Mouse (Mus musculus) G1E (cell line): ENCODE data around the gene Bco2. TPM values are rescaled to one million over a fixed set of nuclear protein-coding genes. Genes with fewer than 3 reads are reported as not detected.
A peak's percentile ranks its signal among the peaks of the same experiment; 100 is the strongest.

ENCODE experiments used
- ATAC-seq: 2 replicates; pipeline ENCODE4 v1.8.0; 2016; ENCODE audit warnings: mild to moderate bottlenecking; ENCODE audit not compliant: insufficient number of reproducible peaks, poor library complexity, low FRiP score, severe bottlenecking; ENCODE audit errors: extremely low read depth
- DNase-seq: peaks from one replicate; pipeline ENCODE4 v3.0.0; 2012; ENCODE audit warnings: low spot score
- H3K27me3 ChIP-seq: 2 replicates; pipeline ENCODE4 v1.6.1; 2012; ENCODE audit warnings: mild to moderate bottlenecking, low read length, inconsistent platforms; ENCODE audit not compliant: insufficient read depth
- H3K36me3 ChIP-seq: replicated peaks from 2 replicates; pipeline ENCODE3; 2012; ENCODE audit warnings: mild to moderate bottlenecking, inconsistent platforms
- H3K4me1 ChIP-seq: 2 replicates; pipeline ENCODE4 v1.6.1; 2012; ENCODE audit warnings: low read depth, low read length, inconsistent platforms, mixed read lengths; ENCODE audit not compliant: insufficient read depth
- H3K4me3 ChIP-seq: 2 replicates; pipeline ENCODE4 v1.5.1; 2012; ENCODE audit warnings: low read depth, mild to moderate bottlenecking, inconsistent platforms, low read length, moderate library complexity, mixed read lengths
- H3K9me3 ChIP-seq: replicated peaks from 2 replicates; pipeline ENCODE4 v1.6.1; 2012; ENCODE audit warnings: inconsistent platforms
- CTCF ChIP-seq: IDR thresholded peaks from 2 replicates; pipeline ENCODE4 v1.5.1; 2012; ENCODE audit warnings: low read depth, low read length, inconsistent platforms, mixed read lengths
- GATA1 ChIP-seq: IDR thresholded peaks from 2 replicates; pipeline ENCODE4 v1.6.1; 2012; ENCODE audit warnings: borderline replicate concordance, low read length, inconsistent platforms, mixed read lengths
- GATA2 ChIP-seq: IDR thresholded peaks from 2 replicates; pipeline ENCODE4 v1.6.1; 2012; ENCODE audit warnings: low read depth, low read length, inconsistent platforms, borderline replicate concordance
- POLR2AphosphoS5 ChIP-seq: IDR thresholded peaks from 2 replicates; pipeline ENCODE4 v1.6.1; 2012; ENCODE audit warnings: low read depth, low read length, inconsistent platforms; ENCODE audit not compliant: insufficient replicate concordance
- TAL1 ChIP-seq: conservative IDR thresholded peaks from 2 replicates; pipeline ENCODE4 v1.6.1; 2012; ENCODE audit warnings: low read depth, low read length, inconsistent platforms, mixed read lengths
- polyA plus RNA-seq: library from polyadenylated mRNA; stranded (reverse); fragments of >175 nt; gene quantifications from 2 replicates; pipeline ENCODE4 v1.2.3, GENCODE M21; 2012
- total RNA-seq, 2 experiments: library from RNA; stranded (forward) in 1 of 2; stranded (reverse) in 1 of 2; fragments of 200-1000 nt in 1 of 2; fragments of >200 nt in 1 of 2; fragmentation: Nextera tagmentation in 1 of 2; gene quantifications; 2 replicates each; pipeline ENCODE4 v1.2.3; 2014 to 2017

The Bco2 gene
- total and polyA plus RNA-seq, 3 experiments = 0.11 TPM; not detected in 2

- Histone ChIP-seq H3K4me3 (no peak overlapping the region), H3K36me3 (no peaks in the 10 kb centered on the region), H3K27me3 (peaks cover 16% of the 10 kb centered on the region), H3K9me3 (no peaks in the 10 kb centered on the region), H3K4me1 (peaks cover 7% of the 10 kb centered on the region; the same call in 1 of the 2 replicates)
- peak; percentile 49; the same call in 1 of the 2 replicates for ATAC-seq
- peak; percentile 36 for DNase-seq
- TF ChIP-seq POLR2AphosphoS5 (no peak), CTCF (no peak), GATA2 (no peak), GATA1 (no peak), TAL1 (no peak)
Observed at GRCm38 (mm10) chr9:50500974-50501501, 53.9 kb downstream of the Bco2 start.

GRCm38 (mm10) chr9:50500467-50500973 is 54.5 kb downstream of the Bco2 start:
- no peak for DNase-seq

GRCm38 (mm10) chr9:50499781-50500180 is 55.2 kb downstream of the Bco2 start:
- TF ChIP-seq GATA1 = no peak
- no peak for TF ChIP-seq GATA2
- no peak for TF ChIP-seq TAL1
- no peak for TF ChIP-seq CTCF
- TF ChIP-seq POLR2AphosphoS5 = no peak
- H3K4me3 ChIP-seq = no peak overlapping the region
- ATAC-seq = no peak

More at GRCm38 (mm10) chr9:50500467-50500973, 54.5 kb downstream of the Bco2 start:
- H3K9me3 ChIP-seq = no peaks in the 10 kb centered on the region
- H3K36me3 ChIP-seq = no peaks in the 10 kb centered on the region
- ATAC-seq = no peak
- H3K4me3 ChIP-seq = no peak overlapping the region
- TF ChIP-seq GATA1 (no peak), CTCF (no peak), POLR2AphosphoS5 (no peak), GATA2 (no peak), TAL1 (no peak)
- H3K4me1 ChIP-seq = peaks cover 7% of the 10 kb centered on the region; the same call in 1 of the 2 replicates
- peaks cover 19% of the 10 kb centered on the region for H3K27me3 ChIP-seq

GRCm38 (mm10) chr9:50498815-50499214 is 56.2 kb downstream of the Bco2 start:
- Histone ChIP-seq H3K9me3 (no peaks in the 10 kb centered on the region), H3K36me3 (no peaks in the 10 kb centered on the region), H3K4me1 (peaks cover 7% of the 10 kb centered on the region; the same call in 1 of the 2 replicates), H3K27me3 (peaks cover 22% of the 10 kb centered on the region), H3K4me3 (no peak overlapping the region)
- no peak for DNase-seq
- no peak for TF ChIP-seq GATA2
- TF ChIP-seq POLR2AphosphoS5 = no peak
- no peak for TF ChIP-seq TAL1
- no peak for TF ChIP-seq CTCF
- no peak for TF ChIP-seq GATA1
- no peak for ATAC-seq

More at GRCm38 (mm10) chr9:50499781-50500180, 55.2 kb downstream of the Bco2 start:
- Histone ChIP-seq H3K36me3 (no peaks in the 10 kb centered on the region), H3K27me3 (peaks cover 19% of the 10 kb centered on the region), H3K4me1 (peaks cover 7% of the 10 kb centered on the region; the same call in 1 of the 2 replicates), H3K9me3 (no peaks in the 10 kb centered on the region)
- no peak for DNase-seq

GRCm38 (mm10) chr9:50497536-50497935 is 57.4 kb downstream of the Bco2 start:
- no peak for TF ChIP-seq TAL1
- no peak for ATAC-seq
- H3K36me3 ChIP-seq = no peaks in the 10 kb centered on the region
- no peak overlapping the region for H3K4me3 ChIP-seq
- DNase-seq = no peak
- H3K9me3 ChIP-seq = no peaks in the 10 kb centered on the region
- peaks cover 7% of the 10 kb centered on the region; the same call in 1 of the 2 replicates for H3K4me1 ChIP-seq
- peaks cover 22% of the 10 kb centered on the region for H3K27me3 ChIP-seq

- Histone ChIP-seq H3K4me3 (no peak overlapping the region), H3K36me3 (no peaks in the 10 kb centered on the region), H3K9me3 (no peaks in the 10 kb centered on the region), H3K4me1 (peaks cover 7% of the 10 kb centered on the region; the same call in 1 of the 2 replicates), H3K27me3 (peaks cover 22% of the 10 kb centered on the region)
- TF ChIP-seq TAL1 = no peak
- TF ChIP-seq POLR2AphosphoS5 = no peak
- TF ChIP-seq GATA1 = no peak
- TF ChIP-seq CTCF = no peak
- TF ChIP-seq GATA2 = no peak
- ATAC-seq (no peak), DNase-seq (no peak)
Observed at GRCm38 (mm10) chr9:50497076-50497475, 57.9 kb downstream of the Bco2 start.
